Mouse (Mus musculus) olfactory bulb, adult 2 months (tissue): ENCODE results near the gene Ak4.

ENCODE experiments used
- CTCF ChIP-seq: fragments of 200-500 bp; IDR thresholded peaks from 2 replicates; pipeline ENCODE4 v1.5.1; 2012; ENCODE audit warnings: low read depth, mild to moderate bottlenecking, low read length, moderate library complexity; ENCODE audit not compliant: insufficient read depth
- POLR2A ChIP-seq: fragments of 200-500 bp; IDR thresholded peaks from 2 replicates; pipeline ENCODE4 v1.6.1; 2012; ENCODE audit warnings: mild to moderate bottlenecking, low read depth, low read length, moderate library complexity; ENCODE audit not compliant: insufficient read depth

- TF ChIP-seq CTCF = no peak
- TF ChIP-seq POLR2A = no peak
These were observed 41.0 kb downstream of the Ak4 start for GRCm38 (mm10) chr4:101460114-101460513.
